Mouse (Mus musculus) activated CD4-positive, CD25-positive, alpha-beta regulatory T cell, adult 4 months (primary cell): ENCODE measurements around the gene Fkbp5. TPM values are rescaled to one million over a fixed set of nuclear protein-coding genes. Genes with fewer than 3 reads are reported as not detected.

ENCODE experiments used
- ATAC-seq: one replicate; pipeline ENCODE4 v1.8.0; 2017
- polyA plus RNA-seq, 2 experiments: library from polyadenylated mRNA; unstranded; fragments of 100-300 nt; shearing (Covaris generic); gene quantifications; one replicate each; pipeline ENCODE4 v1.2.1; 2017

Fkbp5 gene
- polyA plus RNA-seq, 2 experiments from 2014 or later, result 17.9 to 24.0 TPM

DNA sequence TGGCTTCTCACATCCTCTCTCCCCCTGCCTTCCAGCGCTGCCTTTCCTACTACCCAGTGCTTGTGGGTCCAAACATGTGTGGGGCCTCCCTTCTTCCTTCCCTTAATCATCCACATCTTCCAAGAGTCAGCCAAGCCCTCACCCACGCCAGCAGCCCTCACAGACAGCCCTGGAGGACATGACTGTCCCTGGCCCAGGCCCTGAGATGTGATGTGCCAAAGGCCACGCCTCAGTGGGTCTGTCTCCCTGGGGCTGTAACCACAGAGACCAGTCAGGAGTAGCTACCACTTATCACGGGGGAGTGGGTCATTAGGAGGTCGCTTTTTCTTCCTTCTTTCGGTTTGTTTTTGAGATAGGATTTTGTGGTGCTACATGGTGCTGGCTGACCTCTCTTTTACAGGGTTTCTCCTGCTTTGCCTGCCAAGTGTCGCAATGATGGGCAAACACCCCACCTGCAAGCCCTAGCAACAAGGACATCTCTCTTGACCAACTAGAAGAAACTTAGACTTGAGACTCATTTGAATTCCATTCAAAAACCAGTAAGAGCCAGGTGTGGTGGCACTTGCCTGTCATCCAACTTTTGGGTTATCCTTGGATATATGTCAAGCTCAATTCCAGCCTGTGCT, 15.0 kb downstream of the Fkbp5 start:
- ATAC-seq, result no peak

DNA sequence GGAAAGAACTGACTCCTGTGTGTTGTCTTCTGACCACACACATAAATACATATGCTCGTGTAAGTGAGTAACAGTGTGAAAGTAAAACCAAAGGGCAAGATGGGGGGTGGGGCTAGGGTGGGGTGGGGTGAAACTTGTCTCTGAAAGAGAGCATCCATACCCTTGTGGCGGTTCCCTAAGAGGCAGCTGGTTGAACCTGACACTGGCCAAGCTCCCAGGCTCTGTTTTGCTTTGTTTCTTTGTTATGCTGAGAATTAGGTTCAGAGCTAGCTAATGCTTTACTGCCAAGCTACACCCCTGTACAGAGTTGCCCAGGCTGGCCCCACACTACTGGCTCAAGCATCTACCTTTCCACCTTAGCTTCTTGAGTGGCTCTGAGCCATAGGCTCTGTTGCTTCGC, 16.9 kb downstream of the Fkbp5 start:
- no peak for ATAC-seq

DNA sequence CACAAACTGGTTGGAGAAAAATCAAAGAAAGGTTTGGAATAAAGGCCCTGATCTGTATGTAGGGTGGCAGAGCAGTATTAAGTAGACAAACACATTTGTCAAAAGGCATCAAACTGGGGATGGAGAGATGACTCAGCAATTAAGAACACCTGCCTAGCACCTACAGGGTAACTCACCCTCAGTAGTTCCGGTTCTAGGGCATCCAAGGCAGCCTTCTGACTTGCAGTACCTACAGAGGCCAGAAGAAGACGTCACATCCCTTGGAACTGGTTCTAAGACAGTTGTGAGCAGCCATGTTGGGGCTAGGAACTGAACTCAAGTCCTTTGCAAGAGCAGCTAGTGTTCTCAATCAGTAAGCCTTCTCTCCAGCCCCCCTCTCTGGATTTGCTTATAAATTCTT, 18.1 kb downstream of the Fkbp5 start:
- no peak for ATAC-seq

DNA sequence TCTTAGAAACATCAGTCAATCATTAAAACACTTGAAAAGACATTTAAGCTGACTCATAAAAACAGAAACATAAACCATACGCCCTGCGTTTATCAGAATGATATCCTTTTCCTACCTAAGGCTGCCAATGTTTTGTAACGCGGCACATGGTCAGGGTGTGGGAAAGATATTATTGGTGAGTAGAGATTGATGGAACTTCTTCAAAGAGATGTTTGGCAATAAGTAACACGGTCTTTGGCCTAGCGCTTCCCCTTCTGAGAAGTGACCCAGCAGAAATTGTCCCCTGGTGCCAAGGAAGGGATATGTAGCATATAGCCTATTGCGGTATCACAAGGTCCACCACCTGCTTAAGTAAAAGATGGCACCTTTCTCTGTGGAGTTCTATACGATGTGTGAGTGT, 21.5 kb downstream of the Fkbp5 start:
- no peak for ATAC-seq

DNA sequence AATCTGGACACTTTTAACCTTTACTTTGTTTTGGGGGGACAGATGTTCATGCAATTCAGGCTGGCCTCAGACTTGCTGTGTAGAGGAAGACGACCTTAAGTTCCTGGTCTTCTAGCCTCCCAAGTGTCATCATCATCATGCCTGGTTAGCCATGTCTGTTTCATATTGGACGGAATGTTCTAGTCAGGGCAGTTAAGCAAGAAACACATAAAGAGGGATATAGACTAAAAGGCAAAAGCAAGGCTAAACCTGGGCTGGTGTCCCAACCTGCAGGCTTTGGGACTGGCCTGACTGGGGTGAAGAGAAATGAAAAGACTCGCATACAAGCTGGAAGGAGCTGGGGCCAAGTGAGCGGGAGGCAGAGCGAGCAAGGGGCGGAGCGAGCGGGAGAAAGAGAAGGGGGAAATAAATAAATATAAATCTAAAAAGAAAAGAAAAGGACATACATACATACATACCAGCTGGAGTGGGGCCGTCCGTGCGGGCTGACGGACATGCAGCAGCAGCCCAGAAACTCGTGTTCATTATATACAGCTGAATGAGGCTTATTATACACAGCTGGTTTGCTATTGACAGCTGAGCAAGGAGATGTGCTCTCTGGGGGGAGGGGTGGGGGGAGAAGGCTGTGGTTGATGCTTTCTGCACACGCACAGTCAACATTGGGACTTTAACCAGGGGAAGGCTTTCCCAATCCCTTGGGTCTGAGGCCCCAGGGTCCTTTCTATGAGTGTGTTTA, 26.1 kb downstream of the Fkbp5 start:
- no peak for ATAC-seq

DNA sequence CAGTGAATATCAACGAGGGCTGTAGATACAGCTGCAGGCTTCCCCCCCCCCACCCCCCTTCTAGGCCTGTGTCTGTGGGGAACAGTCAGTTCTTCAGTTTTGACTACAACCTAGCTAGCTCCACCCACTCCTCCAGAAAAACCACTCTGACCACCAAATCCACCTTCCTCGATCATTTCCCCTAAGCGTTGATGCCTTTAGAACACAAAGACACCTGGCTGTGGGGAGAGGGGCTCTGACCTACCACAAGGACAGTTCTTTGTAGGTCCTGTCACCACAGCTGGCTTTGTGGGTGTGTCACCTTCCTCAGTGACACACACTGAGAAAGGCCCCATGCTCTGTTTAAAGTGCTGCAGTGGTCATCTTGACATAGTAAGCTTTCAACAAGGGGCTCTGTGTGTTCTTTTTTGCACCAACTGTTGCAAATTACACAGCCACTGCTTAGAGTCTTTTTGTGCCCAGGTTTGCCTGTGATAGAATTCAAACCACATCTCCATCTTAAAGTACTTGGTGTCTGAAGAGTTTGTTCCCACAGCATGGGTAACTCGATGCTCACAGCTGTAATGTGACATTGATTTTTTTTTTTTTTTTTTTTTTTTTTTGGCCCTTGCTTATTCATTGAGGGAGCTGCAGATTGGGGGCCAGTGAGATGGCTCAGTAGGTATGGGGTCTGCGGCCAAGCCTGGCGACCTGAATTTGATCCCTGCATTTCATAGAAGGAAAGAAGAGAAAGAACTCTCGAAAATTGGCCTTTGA, 28.9 kb downstream of the Fkbp5 start:
- ATAC-seq, result no peak

DNA sequence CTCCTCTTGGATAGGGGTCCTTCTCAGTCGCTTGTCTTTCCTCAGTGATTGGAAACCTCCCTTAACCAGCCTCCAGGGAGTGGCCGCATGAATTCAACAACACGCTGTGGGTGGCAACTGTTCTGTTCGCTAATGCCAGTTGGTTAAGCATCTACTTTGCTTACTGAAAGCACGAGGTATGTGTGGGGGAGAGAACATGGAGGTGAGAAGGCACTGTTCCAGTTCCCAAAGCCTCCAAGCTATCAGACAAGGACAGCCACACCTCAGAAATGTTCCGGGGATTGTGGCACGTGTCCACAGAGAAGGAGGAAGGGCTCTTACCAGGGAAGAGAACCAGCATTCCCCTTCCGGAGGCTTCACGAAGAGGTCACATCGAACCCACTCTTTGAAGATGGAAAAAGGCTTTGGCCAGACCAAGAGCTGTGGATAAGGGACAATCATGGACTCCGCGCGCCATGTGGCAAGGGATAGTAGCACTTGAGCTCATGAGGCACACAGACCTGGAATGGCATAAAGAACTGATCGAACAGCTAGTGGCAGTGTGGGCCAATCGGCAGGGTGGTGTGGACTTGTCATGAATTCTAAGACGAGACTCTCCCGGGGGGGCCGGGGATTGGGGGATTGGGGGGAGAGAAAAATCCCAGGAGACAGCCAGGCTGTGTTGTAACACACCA, 29.6 kb downstream of the Fkbp5 start:
- ATAC-seq, result no peak

DNA sequence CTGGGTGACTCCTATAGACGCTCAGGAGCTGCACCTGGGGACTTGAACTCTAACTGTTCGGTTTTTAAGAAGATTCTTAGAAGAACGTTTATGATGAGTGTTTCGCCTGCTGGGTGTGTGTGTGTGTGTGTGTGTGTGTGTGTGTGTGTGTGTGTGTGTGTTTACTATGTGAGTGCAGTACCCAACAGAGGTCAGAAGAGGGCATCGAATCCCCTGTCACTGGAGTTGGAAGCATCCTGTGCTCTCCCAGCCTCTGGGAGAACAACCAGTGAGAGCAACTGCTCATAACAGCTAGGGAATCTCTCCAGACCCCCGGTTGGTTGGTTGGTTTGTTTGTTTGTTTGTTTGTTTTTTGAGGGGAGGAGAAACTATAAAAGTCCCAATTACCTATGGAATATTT, 30.6 kb downstream of the Fkbp5 start:
- no peak for ATAC-seq

DNA sequence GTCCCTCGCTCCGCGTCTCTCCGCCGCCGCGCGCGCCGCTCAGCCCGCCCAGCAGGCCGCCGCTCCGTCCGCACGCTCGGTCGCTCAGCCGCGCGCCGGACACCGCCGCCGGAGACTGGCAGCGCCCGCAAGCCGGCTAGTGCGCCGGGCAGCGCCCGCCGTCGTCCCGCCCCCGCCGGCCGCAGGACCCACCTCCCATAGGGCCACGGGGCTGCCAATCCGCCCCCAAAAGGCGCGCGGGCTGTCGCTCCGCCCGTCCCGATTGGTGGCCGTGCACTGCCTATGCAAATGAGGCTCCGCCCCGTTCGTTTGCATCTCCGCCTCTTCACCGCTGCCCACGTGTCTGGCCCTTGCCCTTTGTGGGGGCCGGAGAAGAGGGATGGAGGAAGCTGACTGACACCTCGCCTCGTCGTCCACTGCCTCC, 31.3 kb downstream of the Fkbp5 start:
- ATAC-seq, result peak; percentile 94

DNA sequence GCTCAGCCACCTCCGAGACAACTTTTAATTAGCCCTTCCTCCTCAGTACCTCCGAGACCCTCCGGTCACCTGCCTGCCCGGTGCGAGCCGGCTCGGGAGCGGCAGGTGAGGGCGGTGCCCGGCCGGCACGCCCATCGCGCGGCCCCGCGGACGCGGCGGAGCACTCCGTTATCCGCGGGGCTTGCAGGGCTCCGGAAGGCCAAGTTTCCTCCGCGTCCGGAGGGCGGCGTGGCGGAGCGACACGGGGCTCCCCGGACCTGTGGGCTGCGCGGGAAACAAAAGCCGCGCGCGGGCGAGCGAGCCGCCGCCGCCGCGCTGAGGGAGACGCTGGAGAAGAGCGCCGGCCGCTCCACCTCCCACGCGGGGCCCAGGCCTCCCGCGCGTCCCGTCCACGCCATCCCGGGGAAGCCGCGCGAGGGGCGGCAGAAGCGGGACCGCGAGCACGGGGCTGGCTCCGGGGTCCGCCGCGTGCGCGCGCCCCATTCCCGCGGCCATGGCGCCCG, 31.8 kb downstream of the Fkbp5 start:
- ATAC-seq, result peak; percentile 34

DNA sequence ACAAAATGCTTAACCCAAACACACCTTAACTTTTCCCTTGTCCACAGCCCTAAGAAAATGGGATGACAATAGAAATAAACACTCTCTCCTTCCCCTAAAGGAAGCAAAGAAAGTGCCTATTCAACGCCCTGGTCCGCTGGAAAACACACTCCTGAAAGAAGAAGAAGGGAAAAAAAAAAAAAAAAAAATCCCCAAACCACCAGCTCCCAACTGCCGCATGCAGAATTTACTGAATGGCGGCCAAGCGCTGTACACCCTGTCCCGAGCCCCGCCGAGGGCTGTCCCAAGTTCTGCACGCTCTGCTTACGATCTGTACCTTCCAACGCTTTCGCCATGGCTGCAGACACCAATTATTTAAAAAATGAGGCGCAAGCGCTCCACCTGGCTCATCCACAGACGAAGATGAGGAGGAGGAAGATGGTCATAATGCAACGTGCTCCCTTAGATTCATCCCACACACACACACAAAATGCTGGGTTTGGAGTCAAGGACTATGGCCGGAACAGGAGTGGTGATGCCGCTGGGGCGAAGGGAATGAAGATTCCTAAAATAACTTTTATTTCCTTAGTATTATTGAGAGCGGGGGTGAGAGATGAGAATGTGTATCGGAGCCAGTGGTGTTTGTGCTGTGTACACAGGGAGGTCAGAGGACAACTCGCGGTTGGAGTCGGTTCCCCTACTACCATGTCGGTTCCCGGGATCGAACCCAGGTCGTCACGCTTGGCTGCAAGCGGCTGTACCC, 32.5 kb downstream of the Fkbp5 start:
- ATAC-seq, result no peak

DNA sequence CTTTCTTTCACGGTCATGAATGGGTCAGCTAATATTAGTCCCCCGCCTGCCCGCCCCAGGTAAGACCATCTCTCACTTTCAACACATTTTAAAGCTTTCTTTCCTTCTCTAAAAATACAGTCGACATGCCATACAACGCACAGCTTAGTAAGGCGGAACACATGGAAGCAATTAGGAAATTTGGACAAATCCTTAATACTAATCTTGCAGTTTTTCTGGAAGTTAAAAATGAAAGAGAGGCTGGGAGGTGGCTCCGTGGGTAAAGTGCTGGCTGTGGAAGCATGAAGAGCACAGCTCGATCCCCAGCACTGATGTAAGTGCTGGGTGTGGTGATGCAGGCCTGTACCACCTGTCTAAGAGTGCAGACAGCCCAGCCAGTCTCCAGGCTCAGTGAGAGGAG, 39.9 kb downstream of the Fkbp5 start:
- no peak for ATAC-seq

DNA sequence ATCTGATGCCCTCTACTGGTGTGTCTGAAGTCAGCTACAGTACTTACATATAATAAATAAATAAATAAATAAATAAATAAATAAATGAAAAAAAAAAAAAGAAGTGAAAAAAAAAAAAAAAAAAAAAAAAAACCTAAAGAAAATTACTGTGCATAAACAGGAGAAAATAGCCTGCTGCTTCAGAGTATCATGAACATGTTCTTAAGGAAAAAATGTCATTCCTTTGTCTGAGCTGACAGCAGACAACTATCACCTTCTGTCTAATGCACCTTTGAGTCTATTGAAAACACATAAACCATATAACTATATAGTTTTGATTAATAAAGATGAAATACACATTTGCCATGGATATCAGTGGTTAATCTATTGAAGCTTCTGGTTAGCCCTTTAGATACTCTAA, 40.9 kb downstream of the Fkbp5 start:
- ATAC-seq, result no peak

DNA sequence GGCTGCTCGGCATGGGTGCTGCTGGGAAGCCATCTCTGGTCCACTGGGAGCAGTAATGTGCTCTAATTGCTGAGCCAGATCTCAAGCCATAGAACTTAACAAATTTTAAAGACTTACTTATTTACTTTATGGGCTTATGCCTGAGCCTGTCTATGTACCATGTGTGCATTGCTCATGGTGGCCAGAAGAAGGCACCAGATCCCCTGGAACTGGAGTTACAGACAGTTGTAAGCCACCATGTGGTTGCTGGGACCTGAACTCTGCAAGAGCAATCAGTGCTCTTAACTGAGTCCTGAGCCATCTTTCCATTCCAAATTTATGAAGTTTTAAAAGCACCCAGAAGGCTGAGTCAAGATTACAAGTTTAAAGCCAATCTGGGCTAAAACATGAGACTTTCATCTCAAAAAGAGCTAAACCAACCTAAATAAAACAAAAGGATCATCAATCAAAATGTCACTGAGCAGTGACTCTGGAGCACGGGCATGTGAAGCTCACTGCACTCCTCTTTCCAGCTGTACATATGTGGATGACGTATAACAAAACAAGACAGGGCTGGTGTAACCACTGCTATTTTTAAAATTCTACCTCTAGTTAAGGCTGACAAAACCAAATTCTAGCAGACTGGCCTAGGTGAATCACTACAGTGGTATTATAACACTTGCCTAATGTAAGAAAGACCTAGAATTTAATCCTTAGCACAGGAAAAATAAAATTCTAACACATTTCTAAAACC, 41.6 kb downstream of the Fkbp5 start:
- ATAC-seq, result no peak

DNA sequence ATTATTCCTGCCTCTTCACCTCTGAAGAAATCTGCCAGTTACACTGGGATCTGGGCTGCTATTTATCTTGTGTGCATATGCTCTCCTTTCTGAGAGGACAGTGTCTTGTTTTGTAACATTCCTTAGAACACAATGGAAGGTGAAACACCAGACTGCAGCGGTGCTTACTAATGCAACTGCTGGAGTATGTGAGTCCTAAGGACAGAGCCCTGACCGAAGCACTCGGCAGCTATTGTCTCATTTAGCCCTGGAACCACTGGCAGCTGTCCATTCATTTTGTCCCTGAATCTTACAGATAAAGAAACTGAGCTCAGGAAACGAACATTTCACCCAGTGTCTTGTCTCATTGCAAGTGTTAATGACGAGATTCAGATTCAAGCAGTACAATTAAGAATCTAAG, 44.6 kb downstream of the Fkbp5 start:
- ATAC-seq, result no peak

DNA sequence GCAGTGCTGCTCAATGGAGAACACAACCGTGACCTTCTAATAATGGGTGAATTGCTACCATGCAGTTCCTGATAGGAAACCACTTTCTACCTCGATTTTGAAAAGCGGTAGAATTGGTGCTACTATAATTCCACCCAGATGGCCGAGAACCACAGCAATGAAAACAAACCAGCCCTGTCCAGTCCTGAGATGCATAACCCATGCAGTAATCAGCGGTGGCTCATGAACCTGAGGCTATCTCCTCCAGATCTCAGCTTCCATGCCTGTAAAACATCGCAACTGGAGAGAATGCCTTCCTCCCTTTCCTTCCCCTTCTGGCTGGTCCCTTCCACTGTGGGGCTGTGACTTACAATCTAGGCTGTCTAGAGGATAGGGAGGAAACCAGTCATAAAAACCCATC, 46.5 kb downstream of the Fkbp5 start:
- no peak for ATAC-seq

DNA sequence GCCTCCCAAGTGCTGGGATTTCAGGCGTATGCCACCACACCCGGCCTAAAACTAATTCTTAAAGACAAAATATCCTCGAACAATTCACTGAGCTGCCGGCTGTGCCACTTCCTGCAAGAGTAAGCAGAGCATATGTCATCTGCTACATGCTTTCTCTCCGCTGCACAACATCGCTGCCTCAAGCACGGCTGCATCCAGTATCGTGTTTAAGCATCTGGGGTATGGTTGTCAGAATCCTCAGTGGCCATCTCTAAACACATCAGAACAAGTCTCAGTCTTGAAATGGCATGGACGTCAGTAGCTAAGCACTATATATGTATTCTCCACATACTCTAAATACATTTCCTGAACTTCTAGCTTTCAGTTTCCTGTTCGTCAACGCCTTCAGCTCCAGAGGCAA, 49.6 kb downstream of the Fkbp5 start:
- peak; percentile 62 for ATAC-seq

DNA sequence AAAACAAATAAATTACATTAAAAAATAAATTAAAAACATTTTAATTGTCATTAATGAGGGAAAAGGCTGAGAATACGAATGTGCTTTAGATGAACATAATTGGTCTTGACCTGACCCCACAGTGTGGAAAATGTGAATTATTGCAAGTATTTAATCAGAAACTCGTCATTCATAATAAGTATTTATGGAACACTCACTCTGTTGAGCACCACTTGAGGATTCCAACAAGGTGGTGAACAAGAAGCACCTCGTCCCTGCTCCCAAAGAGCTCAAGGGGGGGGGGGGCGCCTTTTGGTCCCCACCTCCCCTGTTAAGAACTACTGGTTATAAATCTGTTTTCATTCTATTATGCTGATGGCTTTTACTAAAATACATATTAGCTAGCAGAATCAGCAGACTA, 51.4 kb downstream of the Fkbp5 start:
- no peak for ATAC-seq

DNA sequence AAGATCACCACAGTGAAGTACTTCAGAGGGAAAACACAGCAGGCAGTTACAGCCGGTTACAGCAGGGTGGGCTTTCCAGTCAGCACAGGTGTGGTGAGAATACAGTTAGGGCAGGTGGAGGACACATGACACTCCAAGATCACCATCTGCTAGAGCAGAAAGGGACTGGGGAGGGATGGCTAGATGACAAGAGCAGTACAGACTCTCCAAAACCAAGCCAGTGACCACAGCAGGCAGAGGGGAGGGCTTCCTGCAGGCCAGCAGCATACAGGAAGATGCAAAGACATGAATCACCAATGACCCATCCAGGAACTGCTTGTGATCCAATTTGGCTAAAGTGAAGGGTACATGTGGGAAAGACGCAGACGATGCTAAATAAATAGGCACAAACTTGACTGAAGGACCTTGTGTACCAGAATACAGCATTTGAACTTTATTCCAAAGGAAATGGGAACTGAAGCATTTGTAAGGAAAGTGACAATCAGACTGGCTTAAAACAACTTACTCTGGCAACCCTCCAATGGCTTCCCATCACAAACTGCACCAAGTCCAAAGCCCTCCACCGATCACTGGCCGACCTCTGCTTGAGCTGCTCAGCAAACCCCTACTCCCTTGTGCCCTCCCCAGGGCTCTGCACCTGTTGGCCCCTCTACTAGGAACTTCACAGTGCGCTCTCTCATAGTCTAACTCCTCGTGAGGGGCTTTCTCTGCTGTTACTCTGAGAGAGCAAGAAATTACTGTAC, 53.5 kb downstream of the Fkbp5 start:
- no peak for ATAC-seq

DNA sequence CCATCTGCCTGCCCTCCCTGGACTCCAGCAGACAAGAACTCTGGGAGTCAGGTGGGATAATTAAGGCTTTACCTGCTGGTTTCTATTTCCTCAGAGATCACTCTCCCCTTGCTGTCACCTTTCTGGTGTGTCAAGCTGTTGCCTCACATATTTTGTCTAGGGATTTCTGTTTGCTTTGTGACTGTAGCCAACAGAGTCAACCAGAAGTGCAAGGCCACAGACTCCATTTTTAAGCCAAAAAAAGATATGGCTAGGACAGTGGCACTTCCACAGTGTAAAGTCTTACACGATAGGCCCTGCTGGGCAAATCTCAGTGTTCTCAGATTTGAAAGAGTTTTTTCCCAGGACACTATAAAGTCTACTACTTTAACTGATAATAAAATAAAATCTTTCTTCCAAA, 56.9 kb downstream of the Fkbp5 start:
- ATAC-seq, result no peak

DNA sequence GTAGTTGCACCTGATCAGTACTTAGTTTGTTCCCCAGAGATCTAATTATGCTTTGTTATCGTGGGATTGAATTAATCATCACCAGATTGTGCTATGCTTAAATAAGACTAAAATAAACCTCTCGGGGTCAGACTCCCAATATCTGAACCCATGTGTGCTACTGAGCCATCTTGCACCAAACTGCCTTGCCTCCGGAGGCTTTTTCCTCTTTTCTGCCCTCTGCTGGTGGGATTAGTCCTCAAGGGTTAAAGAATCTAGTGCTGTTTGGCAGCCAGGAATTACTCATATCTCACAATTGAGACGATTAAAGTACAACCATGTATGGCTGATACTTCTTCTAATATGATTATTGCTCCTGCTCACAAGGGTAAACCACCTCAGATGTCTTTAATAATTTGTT, 62.2 kb downstream of the Fkbp5 start:
- no peak for ATAC-seq
